Mouse (Mus musculus) brown adipose tissue, adult 24 weeks (tissue): Measurements from ENCODE around the gene Tnfsf10. TPM values are rescaled to one million over a fixed set of nuclear protein-coding genes. Genes with fewer than 3 reads are reported as not detected.
"Not testable (repeated sequence)": the region's sequence is repeated elsewhere in the genome, so short reads cannot be mapped to it uniquely, and the experiment has no call there.

Experiments used
- H3K27ac ChIP-seq: fragments of 200-500 bp; replicated peaks from 2 replicates; pipeline ENCODE4 v1.5.1; 2012; ENCODE audit warnings: low read depth, mild to moderate bottlenecking, low read length
- H3K4me1 ChIP-seq: fragments of 200-500 bp; 2 replicates; pipeline ENCODE4 v1.6.1; 2012; ENCODE audit warnings: low read length, mixed read lengths; ENCODE audit not compliant: control insufficient read depth, insufficient read depth, insufficient read length
- H3K4me3 ChIP-seq: fragments of 200-500 bp; 2 replicates; pipeline ENCODE4 v1.5.1; 2012; ENCODE audit warnings: low read depth, mild to moderate bottlenecking, low read length, moderate library complexity; ENCODE audit not compliant: insufficient read depth
- polyA plus RNA-seq: library from polyadenylated mRNA; stranded (reverse); fragments of >200 nt; gene quantifications from 2 replicates; pipeline ENCODE4 v1.2.4, GENCODE M21; 2012; ENCODE audit not compliant: missing spikeins, insufficient read depth, insufficient read length

The Tnfsf10 gene
- 4.5 and 6.3 TPM in 2 replicates for polyA plus RNA-seq

DNA sequence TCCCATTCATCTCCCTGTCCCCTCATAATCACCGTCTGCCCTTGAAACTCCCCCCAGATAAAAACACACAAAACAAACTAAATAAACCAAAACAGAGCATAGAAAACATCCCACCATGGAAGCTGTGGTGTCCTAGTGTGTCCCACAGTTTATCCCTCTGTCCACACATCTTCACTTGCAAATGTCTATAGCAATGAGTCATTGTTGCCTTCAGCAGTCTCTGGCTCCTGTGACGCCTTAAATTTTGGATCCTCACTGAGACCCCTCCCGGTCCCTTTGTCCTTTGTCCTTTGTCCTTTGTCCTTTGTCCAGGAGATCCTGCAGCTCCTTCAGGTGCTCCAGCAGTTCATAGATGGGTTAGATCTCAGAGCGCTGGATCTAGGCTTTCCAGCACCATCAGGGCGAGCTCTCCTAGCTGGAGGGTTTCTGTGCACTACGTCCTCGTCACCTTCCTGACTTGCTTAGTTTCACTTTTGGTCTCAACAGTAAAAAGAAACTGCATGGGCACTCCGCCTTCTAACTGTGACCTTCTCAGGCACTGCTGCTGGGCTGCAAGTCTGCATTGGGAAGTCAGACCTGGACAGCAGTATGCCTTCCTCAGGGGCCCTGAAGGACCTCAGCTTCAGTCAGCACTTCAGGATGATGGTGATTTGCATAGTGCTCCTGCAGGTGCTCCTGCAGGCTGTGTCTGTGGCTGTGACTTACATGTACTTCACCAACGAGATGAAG is at the start of gene Tnfsf10:
Tnfsf10 (plus strand) TSS at position 470 of the 729 bp plus-strand sequence.
- peak within 1 kb of the TSS; percentile 90 for H3K27ac ChIP-seq
- peaks cover 3% of the 10 kb centered on the region; the same call in 1 of the 2 replicates for H3K4me1 ChIP-seq
- H3K4me3 ChIP-seq: peak within 1 kb of the TSS; percentile 71

DNA sequence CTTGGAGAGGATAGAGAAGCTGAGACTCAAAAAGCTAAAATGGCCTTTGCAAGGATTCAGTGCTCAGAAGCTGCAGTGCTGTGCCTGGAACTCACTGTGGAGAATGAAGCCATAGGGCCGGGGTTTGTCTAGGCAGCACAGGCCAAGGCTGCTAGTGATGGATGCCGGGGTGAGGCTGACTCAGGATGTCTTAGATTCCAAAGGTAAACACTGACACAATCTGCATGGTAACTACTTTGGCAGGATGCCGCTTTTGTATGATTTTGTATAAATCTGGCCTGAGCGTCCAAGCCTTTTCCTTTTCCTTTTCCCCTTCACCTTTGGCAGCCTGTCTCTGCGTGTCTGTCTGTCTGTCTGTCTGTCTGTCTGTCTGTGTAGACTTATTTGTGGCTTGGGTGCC is 49.5 kb upstream of the Tnfsf10 start:
- peaks cover 7% of the 10 kb centered on the region for H3K4me1 ChIP-seq
- no peak overlapping the region for H3K4me3 ChIP-seq
- H3K27ac ChIP-seq: peak overlapping the region; percentile 7

DNA sequence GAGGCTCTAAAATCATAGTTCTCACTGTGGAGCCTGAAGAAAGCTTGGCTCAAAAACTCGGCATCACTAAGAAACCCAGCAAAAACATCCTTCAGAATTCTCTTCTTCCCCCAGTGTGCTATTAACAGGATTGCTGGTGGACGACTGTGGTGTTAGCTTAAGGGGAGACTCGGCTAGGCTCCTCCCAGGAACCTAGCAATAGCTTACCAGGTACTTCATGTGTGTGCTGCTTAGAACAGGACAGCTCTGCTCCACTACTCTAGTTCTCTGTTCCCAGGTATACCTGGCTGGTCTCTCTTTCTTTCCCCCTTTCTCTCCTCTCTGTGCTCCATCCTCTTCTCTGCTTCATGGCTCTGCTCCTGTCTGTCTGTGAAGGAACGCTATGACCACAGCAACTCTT is 48.9 kb upstream of the Tnfsf10 start:
- peak overlapping the region; percentile 11 for H3K27ac ChIP-seq
- no peak overlapping the region for H3K4me3 ChIP-seq

DNA sequence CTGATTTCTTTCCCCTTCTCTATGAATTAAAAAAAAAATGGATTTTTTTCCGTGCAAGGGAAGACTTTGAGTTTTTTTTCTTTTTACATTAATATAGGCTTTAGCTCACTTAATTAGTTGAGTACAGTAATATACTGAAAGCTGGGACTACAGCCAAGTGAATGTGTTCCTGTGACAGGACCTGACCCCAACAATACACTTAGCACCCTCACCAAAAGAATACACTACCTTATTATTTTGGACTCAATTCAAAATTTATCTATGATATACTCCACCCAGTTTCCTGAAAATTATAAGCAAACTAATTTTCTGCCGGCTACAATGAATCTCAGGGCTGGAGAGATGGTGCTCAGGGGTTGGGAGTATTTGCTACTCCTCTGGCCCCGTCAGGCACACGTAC is 47.7 kb upstream of the Tnfsf10 start:
- H3K4me3 ChIP-seq: no peak overlapping the region
- peaks cover 9% of the 10 kb centered on the region for H3K4me1 ChIP-seq
- peak overlapping the region; percentile 46 for H3K27ac ChIP-seq

More for the DNA sequence above, 48.9 kb upstream of the Tnfsf10 start:
- H3K4me1 ChIP-seq: peaks cover 9% of the 10 kb centered on the region

DNA sequence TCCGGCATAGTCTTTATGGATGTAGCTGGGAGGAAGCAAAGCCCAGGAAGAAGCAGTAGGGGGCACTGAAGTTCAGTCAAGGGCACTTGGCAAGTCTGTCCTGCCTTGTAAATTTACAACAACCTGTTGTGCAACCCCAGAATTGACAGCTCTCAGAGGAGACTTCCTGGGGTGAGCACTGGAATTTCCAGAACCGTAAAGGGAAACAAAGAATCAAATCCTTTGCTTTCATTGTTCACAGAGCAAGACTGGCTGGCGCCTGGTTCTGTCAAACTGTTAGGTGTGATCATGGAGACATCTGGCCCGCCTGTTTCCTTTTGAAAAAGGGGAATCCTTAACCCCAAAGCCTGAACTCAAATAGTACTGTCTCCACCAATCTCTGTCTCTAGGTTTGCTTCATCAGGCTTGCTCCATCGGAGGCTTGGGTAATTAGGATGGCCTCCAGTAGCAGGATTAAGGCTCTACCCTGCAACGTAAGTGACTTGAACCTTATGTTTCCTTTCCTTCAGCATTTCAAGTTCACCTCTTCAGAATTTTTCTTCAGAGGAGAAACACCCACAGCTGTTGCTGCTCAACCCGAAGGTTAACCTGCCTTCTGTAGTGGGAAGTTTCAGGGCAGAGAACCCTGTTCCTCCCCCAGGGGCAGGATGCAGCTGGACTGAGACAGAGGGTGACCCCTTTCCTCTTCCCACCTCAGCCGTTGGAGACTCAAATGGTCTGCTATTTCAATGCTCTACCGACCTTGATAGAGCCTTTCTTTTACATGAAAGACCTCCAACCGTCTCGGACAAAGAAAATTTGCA is 46.5 kb upstream of the Tnfsf10 start:
- H3K4me3 ChIP-seq: 0 out of 2 replicates have a peak overlapping the region, but pooled peaks have one; percentile 12
- peaks cover 11% of the 10 kb centered on the region for H3K4me1 ChIP-seq
- peak overlapping the region; percentile 80 for H3K27ac ChIP-seq

DNA sequence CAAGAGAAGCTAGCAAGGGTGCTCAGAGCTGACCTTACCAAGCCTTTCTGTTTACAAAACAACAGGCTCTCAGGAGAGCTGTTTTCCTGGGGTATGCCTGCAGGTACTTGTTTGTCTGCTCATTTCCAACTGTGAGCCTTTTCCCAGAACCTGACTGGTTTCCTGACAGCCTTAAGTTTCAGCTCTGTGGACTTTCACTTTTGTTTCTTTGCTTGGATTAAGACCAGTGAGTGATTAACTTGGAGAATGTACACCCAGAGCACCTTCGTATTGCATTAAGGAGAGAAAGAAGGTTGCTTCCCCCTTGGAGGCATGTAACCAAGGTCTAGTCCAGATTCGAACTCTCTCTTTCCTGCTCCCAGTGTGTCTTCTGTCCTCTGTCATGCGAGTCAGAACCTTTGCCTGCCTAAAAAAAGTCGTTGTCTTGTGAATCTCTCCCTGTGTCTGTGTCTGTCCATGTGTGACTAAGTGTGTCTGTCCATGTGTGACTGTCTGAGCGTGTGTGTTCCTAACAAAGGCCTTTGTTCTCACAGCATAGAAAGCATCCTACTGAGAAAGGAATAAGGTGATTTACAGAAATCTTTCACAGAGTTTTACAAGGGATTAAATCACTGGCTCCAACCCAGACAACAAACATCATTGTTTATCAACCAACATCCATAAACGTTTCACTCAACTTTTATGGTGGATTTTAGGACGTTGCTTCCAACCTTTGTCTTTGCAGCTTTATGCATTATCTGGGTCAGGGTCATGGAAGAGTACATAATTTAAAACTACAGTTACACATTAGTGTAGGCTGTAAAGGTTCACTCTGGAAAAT is 43.7 kb upstream of the Tnfsf10 start:
- H3K4me1 ChIP-seq: peaks cover 11% of the 10 kb centered on the region; the same call in 1 of the 2 replicates
- H3K27ac ChIP-seq: peak overlapping the region; percentile 89
- no peak overlapping the region; the same call in 1 of the 2 replicates for H3K4me3 ChIP-seq

DNA sequence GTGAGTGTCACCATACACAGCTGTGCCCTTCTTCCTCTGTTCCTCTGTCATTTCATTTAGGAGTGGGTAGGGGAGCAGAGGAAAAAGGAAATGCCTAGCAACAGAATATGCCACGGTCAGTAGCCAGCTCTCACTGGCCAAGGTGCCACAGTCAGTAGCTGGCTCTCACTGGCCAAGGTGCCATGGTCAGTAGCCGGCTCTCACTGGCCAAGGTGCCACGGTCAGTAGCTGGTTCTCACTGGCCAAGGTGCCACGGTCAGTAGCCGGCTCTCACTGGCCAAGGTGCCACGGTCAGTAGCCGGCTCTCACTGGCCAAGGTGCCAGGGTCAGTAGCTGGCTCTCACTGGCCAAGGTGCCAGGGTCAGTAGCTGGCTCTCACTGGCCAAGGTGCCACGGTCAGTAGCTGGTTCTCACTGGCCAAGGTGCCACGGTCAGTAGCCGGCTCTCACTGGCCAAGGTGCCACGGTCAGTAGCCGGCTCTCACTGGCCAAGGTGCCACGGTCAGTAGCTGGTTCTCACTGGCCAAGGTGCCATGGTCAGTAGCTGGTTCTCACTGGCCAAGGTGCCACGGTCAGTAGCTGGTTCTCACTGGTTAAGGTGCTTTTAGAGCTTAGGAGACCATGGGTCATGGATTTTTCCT is 37.4 kb upstream of the Tnfsf10 start:
- H3K4me1 ChIP-seq: peaks cover 20% of the 10 kb centered on the region
- not testable (repeated sequence) for H3K4me3 ChIP-seq
- H3K27ac ChIP-seq: peak overlapping the region; percentile 78

DNA sequence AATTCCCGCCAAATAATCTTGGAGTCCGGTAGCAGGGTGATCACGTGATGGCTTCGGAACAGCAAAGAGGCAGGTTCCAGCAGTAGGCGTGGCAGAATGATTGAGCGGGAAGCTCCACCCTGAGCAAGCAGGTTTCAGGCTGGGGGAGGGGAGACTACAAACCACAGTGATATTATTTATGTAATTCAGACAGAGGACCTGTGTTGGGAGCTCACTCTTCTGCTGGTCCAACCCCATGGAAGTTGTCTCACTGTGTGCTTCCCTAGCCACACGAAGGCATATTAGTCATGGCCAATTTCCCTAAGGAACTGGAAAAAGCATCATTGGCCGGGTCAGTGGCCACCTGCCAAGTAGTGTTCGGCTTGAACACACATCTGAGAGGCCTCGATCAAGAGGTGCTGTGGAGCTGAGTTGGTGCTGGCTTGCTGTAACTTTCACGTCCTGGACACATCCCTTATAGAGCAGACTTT is 36.5 kb upstream of the Tnfsf10 start:
- Histone ChIP-seq H3K27ac (peak overlapping the region; percentile 75), H3K4me1 (peaks cover 22% of the 10 kb centered on the region), H3K4me3 (no peak overlapping the region)

DNA sequence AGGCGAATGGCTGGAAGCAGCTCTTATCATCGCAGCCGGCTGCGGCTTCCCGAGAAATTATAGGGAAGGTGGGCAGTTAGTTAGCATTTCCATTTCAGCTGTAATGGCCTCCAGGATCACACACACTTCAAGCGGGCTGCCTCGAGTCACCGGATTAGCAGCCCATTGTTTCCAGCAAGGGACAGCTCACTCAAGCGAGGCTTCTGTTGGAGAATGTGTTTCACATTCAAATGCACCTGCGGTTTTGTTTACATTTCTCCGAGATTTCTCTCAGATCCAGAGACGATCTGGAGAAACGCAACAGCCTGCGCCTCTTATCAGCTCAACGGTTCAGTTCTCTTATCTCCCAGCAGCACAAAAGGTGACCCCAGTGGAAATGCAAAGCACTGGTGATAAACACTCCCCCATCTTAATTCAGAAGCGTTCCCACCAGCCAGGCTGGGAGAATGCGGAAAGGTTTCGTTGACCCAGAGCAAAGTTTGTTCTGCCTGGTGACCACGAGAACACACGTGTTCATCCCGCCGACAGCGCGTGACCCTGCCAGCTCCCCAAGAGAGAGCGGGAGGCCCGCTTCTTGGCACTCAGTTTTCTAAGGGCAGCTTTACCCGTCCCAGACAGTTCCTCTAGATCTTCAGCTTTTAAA is 33.6 kb upstream of the Tnfsf10 start:
- Histone ChIP-seq H3K4me1 (peaks cover 18% of the 10 kb centered on the region), H3K27ac (peak overlapping the region; percentile 46; the same call in 1 of the 2 replicates), H3K4me3 (peak overlapping the region; percentile 34)

DNA sequence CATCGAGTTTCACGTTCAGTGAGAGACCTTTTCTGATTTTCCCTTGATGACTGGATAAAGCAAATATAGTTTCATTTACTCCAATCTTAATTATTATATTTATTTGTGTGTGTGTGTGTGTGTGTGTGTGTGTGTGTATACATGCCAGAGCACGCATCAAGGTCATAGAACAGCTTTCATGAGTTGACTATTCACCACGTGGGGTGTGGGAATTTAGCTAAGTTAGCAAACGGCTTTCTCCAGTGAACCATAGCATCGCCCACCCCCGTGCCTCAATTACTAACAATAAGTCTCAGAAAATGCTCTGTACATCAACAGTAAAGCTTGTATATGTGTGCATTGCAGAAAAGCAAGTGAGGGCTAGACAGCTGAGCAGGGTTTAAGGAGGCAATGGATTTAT is 33.0 kb upstream of the Tnfsf10 start:
- Histone ChIP-seq H3K4me3 (0 out of 2 replicates have a peak overlapping the region, but pooled peaks have one; percentile 34), H3K4me1 (peaks cover 21% of the 10 kb centered on the region), H3K27ac (0 out of 2 replicates have a peak overlapping the region, but pooled peaks have one; percentile 46)

DNA sequence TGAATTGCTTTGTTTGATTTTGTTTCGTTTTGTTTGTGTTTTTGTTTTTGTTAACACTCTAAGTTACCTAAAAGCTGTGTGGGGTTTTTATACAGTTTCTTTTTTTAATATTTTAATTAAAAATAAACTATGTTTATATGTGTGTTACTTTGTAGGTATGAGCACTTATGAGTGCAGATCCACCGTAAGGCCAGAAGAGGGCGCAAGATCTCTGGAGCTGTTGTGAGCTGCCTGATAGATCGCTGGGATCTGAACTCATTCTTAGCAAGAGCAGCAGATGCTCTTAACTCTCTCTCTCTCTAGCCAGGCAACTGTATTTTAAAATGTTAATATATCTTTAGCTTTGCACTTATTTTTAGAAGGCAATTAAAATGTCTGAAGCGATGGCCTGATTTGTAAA is 32.6 kb upstream of the Tnfsf10 start:
- H3K4me1 ChIP-seq: peaks cover 21% of the 10 kb centered on the region
- H3K4me3 ChIP-seq: no peak overlapping the region
- no peak overlapping the region for H3K27ac ChIP-seq

DNA sequence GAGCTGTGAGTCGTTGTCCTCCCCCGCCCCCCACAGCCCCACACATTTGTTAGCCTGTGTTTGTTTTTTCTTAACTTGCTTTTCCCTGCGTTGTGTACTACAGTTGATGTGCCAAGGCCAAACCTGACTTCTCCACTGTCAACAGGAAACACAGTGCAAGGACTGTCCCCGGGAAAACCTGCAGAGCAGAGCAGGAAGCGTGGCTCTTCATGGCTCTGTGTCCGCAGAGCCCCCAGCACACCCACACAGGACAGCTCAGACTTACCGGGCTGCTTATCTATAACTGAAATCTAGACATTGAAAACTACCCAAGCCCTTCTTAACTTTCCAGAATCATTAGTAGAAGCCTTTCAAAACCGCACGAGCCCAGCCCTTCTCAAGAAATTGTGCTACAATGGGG is 31.8 kb upstream of the Tnfsf10 start:
- Histone ChIP-seq H3K4me3 (no peak overlapping the region), H3K27ac (peak overlapping the region; percentile 68), H3K4me1 (peaks cover 22% of the 10 kb centered on the region)

DNA sequence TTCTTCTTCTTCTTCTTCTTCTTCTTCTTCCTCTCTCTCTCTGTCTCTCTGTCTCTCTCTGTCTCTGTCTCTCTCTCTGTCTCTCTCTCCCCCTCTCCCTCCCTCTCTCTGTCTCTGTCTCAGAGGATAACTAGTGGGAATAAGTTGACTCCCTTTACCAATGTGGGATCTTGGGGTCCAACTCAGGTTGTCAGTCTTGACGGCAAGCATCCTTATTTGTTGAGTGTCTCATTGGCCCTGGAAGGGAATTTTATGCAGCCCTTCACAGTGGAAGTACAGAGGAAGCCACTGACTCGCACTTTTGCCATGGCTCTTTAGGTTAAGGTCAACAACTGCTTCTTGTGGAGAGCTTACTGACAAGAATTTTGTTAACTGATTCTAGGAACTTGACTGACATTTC is 28.5 kb upstream of the Tnfsf10 start:
- Histone ChIP-seq H3K27ac (peak overlapping the region; percentile 82), H3K4me3 (no peak overlapping the region), H3K4me1 (peaks cover 10% of the 10 kb centered on the region)

DNA sequence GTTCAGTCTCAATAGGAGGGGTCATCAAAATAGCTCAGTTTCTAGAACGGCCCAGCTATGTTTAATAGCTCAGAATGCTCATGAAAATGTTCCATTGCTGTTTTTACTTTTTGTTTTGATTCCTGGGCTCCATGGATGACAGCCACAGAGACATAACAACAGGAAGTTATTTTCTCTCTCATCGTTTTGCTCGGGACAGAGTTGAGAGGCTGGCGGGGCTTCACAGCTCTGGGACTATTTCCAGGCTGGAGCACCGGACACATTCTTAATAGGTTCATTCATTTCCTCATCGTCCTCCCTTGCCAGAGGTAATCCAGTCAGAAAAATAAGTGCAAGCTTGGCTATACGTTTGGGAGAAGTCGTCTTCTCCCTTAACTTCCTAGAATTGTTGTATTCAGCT is 27.9 kb upstream of the Tnfsf10 start:
- Histone ChIP-seq H3K27ac (peak overlapping the region; percentile 82), H3K4me3 (0 out of 2 replicates have a peak overlapping the region, but pooled peaks have one; percentile 1), H3K4me1 (peaks cover 9% of the 10 kb centered on the region)
